In genomic region chr7:75470318-75470925, GRCm38 (mm10) we compare ENCODE assay signal across 14 mouse cellular contexts. TPM values are rescaled to one million over a fixed set of nuclear protein-coding genes. Genes with fewer than 3 reads are reported as not detected.
DNase-seq lines count a peak whose midpoint lies in the region; ATAC-seq and TF ChIP-seq lines count a peak whose summit lies in the region.
"Had no signal": no experiment of that assay in that cellular context is flagged by ENCODE, and none has a peak within 500 bp of the region (broad histone marks: within the 10 kb centered on the region; RNA-seq: fewer than 3 reads in every experiment).

No protein-coding gene starts in this region.

- no peaks in the 10 kb centered on the region for H3K27me3 ChIP-seq in hindbrain, embryonic 10.5 days (ENCODE audit: insufficient read depth, poor library complexity, severe bottlenecking)
- no peaks in the 10 kb centered on the region for H3K27me3 ChIP-seq in hindbrain, embryonic 16.5 days (replicated peaks; ENCODE audit: control insufficient read depth, insufficient read depth, low read length)
- no peaks in the 10 kb centered on the region for H3K27me3 ChIP-seq in midbrain, embryonic 11.5 days (ENCODE audit: control insufficient read depth, insufficient read depth, low read length)
- no peaks in the 10 kb centered on the region for H3K27me3 ChIP-seq in midbrain, embryonic 15.5 days (replicated peaks)
- no peaks in the 10 kb centered on the region for H3K27me3 ChIP-seq in kidney, postnatal 0 days (ENCODE audit: insufficient read depth, low read length)
- no peaks in the 10 kb centered on the region for H3K27me3 ChIP-seq in stomach, postnatal 0 days (ENCODE audit: control insufficient read depth, insufficient read depth, low read length)
- H3K27me3 ChIP-seq: embryonic facial prominence, embryonic 15.5 days had no signal

- H3K27ac ChIP-seq in hindbrain, embryonic 10.5 days, result peak overlapping the region; percentile 71; the same call in 1 of the 2 replicates
- no peak overlapping the region for H3K27ac ChIP-seq in hindbrain, embryonic 16.5 days (ENCODE audit: low read depth, low read length)
- H3K27ac ChIP-seq in midbrain, embryonic 11.5 days (ENCODE audit: low read depth, low read length), result peak overlapping the region; percentile 30; the same call in 1 of the 2 replicates
- H3K27ac ChIP-seq in midbrain, embryonic 15.5 days, result no peak overlapping the region
- peak overlapping the region; percentile 31; the same call in 1 of the 2 replicates for H3K27ac ChIP-seq in kidney, postnatal 0 days
- H3K27ac ChIP-seq in stomach, postnatal 0 days (replicated peaks), result 0 out of 2 replicates have a peak overlapping the region, but pooled peaks have one; percentile 2
- H3K27ac ChIP-seq: liver, embryonic 14.5 days had no signal

- no peak for ATAC-seq in hindbrain, embryonic 16.5 days
- peak; percentile 65 for ATAC-seq in midbrain, embryonic 11.5 days (ENCODE audit: low FRiP score)
- ATAC-seq in midbrain, embryonic 15.5 days (replicated peaks), result no peak
- ATAC-seq in kidney, postnatal 0 days (replicated peaks; ENCODE audit: low FRiP score, low read depth), result no peak
- ATAC-seq in stomach, postnatal 0 days (ENCODE audit: low FRiP score, low TSS enrichment), result no peak
- ATAC-seq: forebrain, postnatal 0 days had no signal

- no peak for TF ChIP-seq EP300 in stomach, postnatal 0 days (optimal IDR thresholded peaks at IDR 0.05)

- no peak for TF ChIP-seq CTCF in kidney, postnatal 0 days (IDR thresholded peaks at IDR 0.05; ENCODE audit: low read depth)
- TF ChIP-seq CTCF in stomach, postnatal 0 days (IDR thresholded peaks at IDR 0.05; ENCODE audit: low read depth), result no peak

- WGBS in hindbrain, embryonic 10.5 days, result 25% methylated on average over 7 of the region's 7 CpGs
- 34% methylated on average over 7 of the region's 7 CpGs for WGBS in hindbrain, embryonic 16.5 days
- WGBS in midbrain, embryonic 11.5 days, result 19% methylated on average over 7 of the region's 7 CpGs
- WGBS in midbrain, embryonic 15.5 days, result 20% methylated on average over 7 of the region's 7 CpGs
- WGBS in kidney, postnatal 0 days, result 39% methylated on average over 7 of the region's 7 CpGs
- 51% methylated on average over 7 of the region's 7 CpGs for WGBS in stomach, postnatal 0 days

- no peak overlapping the region for H3K4me3 ChIP-seq in hindbrain, embryonic 10.5 days
- no peak overlapping the region for H3K4me3 ChIP-seq in hindbrain, embryonic 16.5 days (ENCODE audit: low read length)
- H3K4me3 ChIP-seq in midbrain, embryonic 11.5 days (ENCODE audit: low read depth, low read length), result no peak overlapping the region
- H3K4me3 ChIP-seq in midbrain, embryonic 15.5 days, result no peak overlapping the region
- no peak overlapping the region for H3K4me3 ChIP-seq in kidney, postnatal 0 days (replicated peaks; ENCODE audit: low read depth, low read length)
- H3K4me3 ChIP-seq in stomach, postnatal 0 days (ENCODE audit: low read depth, low read length), result no peak overlapping the region
- H3K4me3 ChIP-seq: embryonic facial prominence, embryonic 15.5 days had no signal

- peak; percentile 6 for DNase-seq in hindbrain, embryonic 10.5 days (ENCODE audit: low spot score)
- peak; percentile 90 for DNase-seq in midbrain, embryonic 11.5 days (ENCODE audit: low spot score, missing footprints)
- no peak for DNase-seq in kidney, postnatal 0 days (ENCODE audit: low spot score)
- DNase-seq in stomach, postnatal 0 days (ENCODE audit: low spot score), result no peak
- no peak for DNase-seq in MN1 (ENCODE audit: low spot score)
- no peak for DNase-seq in spleen, postnatal 10 days (ENCODE audit: low spot score in 2 of 2)
- DNase-seq: cerebellum, adult 9-10 months; forebrain, postnatal 0 days; heart, adult 18-20 months; thymus, postnatal 36 days had no signal

- H3K36me3 ChIP-seq in hindbrain, embryonic 10.5 days, result no peaks in the 10 kb centered on the region
- H3K36me3 ChIP-seq in hindbrain, embryonic 16.5 days (ENCODE audit: control insufficient read depth, insufficient read depth, low read length), result no peaks in the 10 kb centered on the region
- H3K36me3 ChIP-seq in midbrain, embryonic 11.5 days (ENCODE audit: control insufficient read depth, insufficient read depth, low read length), result no peaks in the 10 kb centered on the region
- no peaks in the 10 kb centered on the region for H3K36me3 ChIP-seq in midbrain, embryonic 15.5 days (replicated peaks)
- H3K36me3 ChIP-seq in kidney, postnatal 0 days (ENCODE audit: insufficient read depth, low read length), result no peaks in the 10 kb centered on the region
- H3K36me3 ChIP-seq in stomach, postnatal 0 days (ENCODE audit: control insufficient read depth, insufficient read depth, low read length), result no peaks in the 10 kb centered on the region
- H3K36me3 ChIP-seq: embryonic facial prominence, embryonic 15.5 days had no signal

- H3K9me3 ChIP-seq in hindbrain, embryonic 10.5 days, result no peaks in the 10 kb centered on the region
- no peaks in the 10 kb centered on the region for H3K9me3 ChIP-seq in hindbrain, embryonic 16.5 days (ENCODE audit: control insufficient read depth, low read length)
- no peaks in the 10 kb centered on the region for H3K9me3 ChIP-seq in midbrain, embryonic 11.5 days (ENCODE audit: control insufficient read depth, low read length)
- no peaks in the 10 kb centered on the region for H3K9me3 ChIP-seq in midbrain, embryonic 15.5 days
- no peaks in the 10 kb centered on the region for H3K9me3 ChIP-seq in kidney, postnatal 0 days (replicated peaks; ENCODE audit: low read length)
- H3K9me3 ChIP-seq in stomach, postnatal 0 days (ENCODE audit: control insufficient read depth, low read length), result no peaks in the 10 kb centered on the region
- H3K9me3 ChIP-seq: embryonic facial prominence, embryonic 15.5 days had no signal

- H3K9ac ChIP-seq in hindbrain, embryonic 16.5 days (ENCODE audit: low read depth, low read length), result no peak overlapping the region
- H3K9ac ChIP-seq in midbrain, embryonic 11.5 days (ENCODE audit: low read length), result no peak overlapping the region
- no peak overlapping the region for H3K9ac ChIP-seq in midbrain, embryonic 15.5 days
- H3K9ac ChIP-seq in kidney, postnatal 0 days (ENCODE audit: low read depth, low read length), result no peak overlapping the region
- H3K9ac ChIP-seq in stomach, postnatal 0 days (ENCODE audit: low read length), result no peak overlapping the region
- H3K9ac ChIP-seq: embryonic facial prominence, embryonic 15.5 days; forebrain, postnatal 0 days; liver, embryonic 14.5 days had no signal

- H3K4me1 ChIP-seq in hindbrain, embryonic 10.5 days (replicated peaks), result peaks cover 26% of the 10 kb centered on the region
- no peaks in the 10 kb centered on the region for H3K4me1 ChIP-seq in hindbrain, embryonic 16.5 days (ENCODE audit: control insufficient read depth, insufficient read depth, low read depth, low read length)
- H3K4me1 ChIP-seq in midbrain, embryonic 11.5 days (ENCODE audit: control insufficient read depth, insufficient read depth, low read length), result peaks cover 21% of the 10 kb centered on the region
- H3K4me1 ChIP-seq in midbrain, embryonic 15.5 days, result no peaks in the 10 kb centered on the region
- H3K4me1 ChIP-seq in kidney, postnatal 0 days (replicated peaks; ENCODE audit: insufficient read depth, low read length), result peaks cover 18% of the 10 kb centered on the region
- peaks cover 5% of the 10 kb centered on the region; the same call in 1 of the 2 replicates for H3K4me1 ChIP-seq in stomach, postnatal 0 days (replicated peaks; ENCODE audit: control insufficient read depth, insufficient read depth)

- no peak overlapping the region for H3K4me2 ChIP-seq in hindbrain, embryonic 16.5 days (ENCODE audit: low read length)
- H3K4me2 ChIP-seq in midbrain, embryonic 11.5 days, result no peak overlapping the region
- no peak overlapping the region for H3K4me2 ChIP-seq in midbrain, embryonic 15.5 days
- no peak overlapping the region for H3K4me2 ChIP-seq in kidney, postnatal 0 days (ENCODE audit: low read length)
- H3K4me2 ChIP-seq in stomach, postnatal 0 days (replicated peaks; ENCODE audit: low read depth), result no peak overlapping the region
- H3K4me2 ChIP-seq: embryonic facial prominence, embryonic 15.5 days had no signal

RNA-seq across cellular contexts. Expression of gene Akap13, which starts 15.1 kb away (rescaled TPM):
- 24.9 and 27.5 TPM in 2 replicates for polyA plus RNA-seq in hindbrain, embryonic 10.5 days (2016; fragmentation: Nextera tagmentation; extraction: Ambion mirVana)
- polyA plus RNA-seq in hindbrain, embryonic 16.5 days (2015; fragmentation: Nextera tagmentation; extraction: Ambion mirVana), result 13.0 and 15.6 TPM in 2 replicates
- polyA plus RNA-seq in midbrain, embryonic 11.5 days (2014; fragmentation: Nextera tagmentation; extraction: Ambion mirVana), result 24.3 and 27.4 TPM in 2 replicates
- polyA plus RNA-seq in midbrain, embryonic 15.5 days (2015; fragmentation: Nextera tagmentation; extraction: Ambion mirVana), result 14.3 and 16.1 TPM in 2 replicates
- polyA plus RNA-seq in kidney, postnatal 0 days (2015; fragmentation: Nextera tagmentation; extraction: Ambion mirVana), result 24.3 and 27.9 TPM in 2 replicates
- 15.2 and 18.8 TPM in 2 replicates for polyA plus RNA-seq in stomach, postnatal 0 days (2015; fragmentation: Nextera tagmentation; extraction: Ambion mirVana)

Comparison
In these comparisons a context has a peak if more than half of its experiments do, and no peak if none do; other contexts are left out.
1. H3K27ac ChIP-seq: peak in hindbrain, embryonic 10.5 days (single experiment), midbrain, embryonic 11.5 days (single experiment), kidney, postnatal 0 days (single experiment) and stomach, postnatal 0 days (single experiment); none in hindbrain, embryonic 16.5 days (single experiment) and midbrain, embryonic 15.5 days (single experiment).
2. DNase-seq: peak in hindbrain, embryonic 10.5 days (single experiment) and midbrain, embryonic 11.5 days (single experiment); none in kidney, postnatal 0 days (single experiment), stomach, postnatal 0 days (single experiment), MN1 (single experiment) and spleen, postnatal 10 days (0 of 2).